Mouse (Mus musculus) fibroblast of lung, adult 2 months (primary cell): ENCODE data around the gene Syde2.

Experiments used
- DNase-seq: peaks from one replicate; pipeline ENCODE4 v3.0.0-alpha.2; 2011; ENCODE audit warnings: low read depth

Syde2 gene

GRCm38 (mm10) chr3:146011544-146012218, 24.0 kb downstream of the Syde2 start:
- DNase-seq, result no peak

- DNase-seq, result no peak
Observed at GRCm38 (mm10) chr3:146013490-146013889, 25.8 kb downstream of the Syde2 start.

GRCm38 (mm10) chr3:146014321-146014720, 26.7 kb downstream of the Syde2 start:
- no peak for DNase-seq

- no peak for DNase-seq
Observed at GRCm38 (mm10) chr3:146016979-146017378, 29.3 kb downstream of the Syde2 start.

- no peak for DNase-seq
Observed at GRCm38 (mm10) chr3:146017521-146017920, 29.9 kb downstream of the Syde2 start.

- DNase-seq, result no peak
Observed at GRCm38 (mm10) chr3:146022232-146022631, 34.6 kb downstream of the Syde2 start.

- no peak for DNase-seq
Observed at GRCm38 (mm10) chr3:146024746-146025145, 37.1 kb downstream of the Syde2 start.

GRCm38 (mm10) chr3:146025499-146025898, 37.8 kb downstream of the Syde2 start:
- no peak for DNase-seq

- DNase-seq, result no peak
Observed at GRCm38 (mm10) chr3:146027116-146027515, 39.4 kb downstream of the Syde2 start.

- no peak for DNase-seq
Observed at GRCm38 (mm10) chr3:146028406-146028805, 40.7 kb downstream of the Syde2 start.

GRCm38 (mm10) chr3:146029234-146029633, 41.6 kb downstream of the Syde2 start:
- DNase-seq, result no peak

GRCm38 (mm10) chr3:146030255-146030836, 42.7 kb downstream of the Syde2 start:
- DNase-seq, result no peak

GRCm38 (mm10) chr3:146032976-146033375, 45.3 kb downstream of the Syde2 start:
- no peak for DNase-seq

GRCm38 (mm10) chr3:146037906-146038305, 50.2 kb downstream of the Syde2 start:
- no peak for DNase-seq

GRCm38 (mm10) chr3:146039132-146039903, 51.6 kb downstream of the Syde2 start:
- DNase-seq, result no peak

- DNase-seq, result no peak
Observed at GRCm38 (mm10) chr3:146041382-146041781, 53.7 kb downstream of the Syde2 start.

- DNase-seq, result peak; percentile 35
Observed at GRCm38 (mm10) chr3:146044977-146045376, 57.3 kb downstream of the Syde2 start.

GRCm38 (mm10) chr3:146046076-146046475, 58.4 kb downstream of the Syde2 start:
- no peak for DNase-seq

- DNase-seq, result no peak
Observed at GRCm38 (mm10) chr3:146047704-146048207, 60.1 kb downstream of the Syde2 start.

- DNase-seq, result no peak
Observed at GRCm38 (mm10) chr3:146049951-146050350, 62.3 kb downstream of the Syde2 start.

- no peak for DNase-seq
Observed at GRCm38 (mm10) chr3:146051277-146052007, 63.8 kb downstream of the Syde2 start.
